Mouse (Mus musculus) liver, embryonic 15.5 days (tissue): ENCODE data around the gene Dlx6. TPM values are rescaled to one million over a fixed set of nuclear protein-coding genes. Genes with fewer than 3 reads are reported as not detected.

Experiments used
- ATAC-seq: fragments of 200-750 bp; cut with Nextera tagmentation; 2 replicates; pipeline ENCODE4 v1.8.0; 2017; ENCODE audit warnings: moderate number of reproducible peaks, mild to moderate bottlenecking, moderate library complexity; ENCODE audit not compliant: insufficient read depth
- H3K27ac ChIP-seq: fragments of 300-500 bp; sonication (generic); replicated peaks from 2 replicates; pipeline ENCODE4 v1.5.1; 2015; ENCODE audit warnings: mild to moderate bottlenecking, inconsistent platforms
- H3K27me3 ChIP-seq: fragments of 300-500 bp; sonication (generic); 2 replicates; pipeline ENCODE4 v1.6.1; 2015; ENCODE audit warnings: mild to moderate bottlenecking, inconsistent platforms
- H3K36me3 ChIP-seq: fragments of 300-500 bp; sonication (generic); replicated peaks from 2 replicates; pipeline ENCODE4 v1.6.1; 2015; ENCODE audit warnings: moderate library complexity, mild to moderate bottlenecking, inconsistent platforms
- H3K4me1 ChIP-seq: fragments of 300-500 bp; sonication (generic); replicated peaks from 2 replicates; pipeline ENCODE4 v1.6.1; 2015; ENCODE audit warnings: inconsistent platforms
- H3K4me2 ChIP-seq: fragments of 300-500 bp; sonication (generic); 2 replicates; pipeline ENCODE4 v1.6.1; 2015; ENCODE audit warnings: moderate library complexity, mild to moderate bottlenecking, inconsistent platforms
- H3K4me3 ChIP-seq: fragments of 300-500 bp; sonication (generic); replicated peaks from 2 replicates; pipeline ENCODE4 v1.5.1; 2015; ENCODE audit warnings: mild to moderate bottlenecking, inconsistent platforms
- H3K9ac ChIP-seq: fragments of 300-500 bp; sonication (generic); 2 replicates; pipeline ENCODE4 v1.6.1; 2015; ENCODE audit warnings: moderate library complexity, mild to moderate bottlenecking, inconsistent platforms
- H3K9me3 ChIP-seq: fragments of 300-500 bp; sonication (generic); replicated peaks from 2 replicates; pipeline ENCODE4 v1.6.1; 2016; ENCODE audit warnings: inconsistent platforms
- WGBS: fragments of 180-500 bp; shearing (Covaris S2); methylation state at CpG from one replicate; pipeline ENCODE4 v1.1.7; 2015; ENCODE audit warnings: mixed read lengths; ENCODE audit not compliant: insufficient replicate concordance; 5-methylcytosine and 5-hydroxymethylcytosine counted together
- polyA plus RNA-seq: library from polyadenylated mRNA; unstranded; fragments of >200 nt; fragmentation: Nextera tagmentation; extraction: Ambion mirVana; gene quantifications from 2 replicates; pipeline ENCODE4 v1.2.1, GENCODE M21; 2015

Dlx6 gene
- polyA plus RNA-seq, 1 experiment from 2014 or later, result not detected

DNA sequence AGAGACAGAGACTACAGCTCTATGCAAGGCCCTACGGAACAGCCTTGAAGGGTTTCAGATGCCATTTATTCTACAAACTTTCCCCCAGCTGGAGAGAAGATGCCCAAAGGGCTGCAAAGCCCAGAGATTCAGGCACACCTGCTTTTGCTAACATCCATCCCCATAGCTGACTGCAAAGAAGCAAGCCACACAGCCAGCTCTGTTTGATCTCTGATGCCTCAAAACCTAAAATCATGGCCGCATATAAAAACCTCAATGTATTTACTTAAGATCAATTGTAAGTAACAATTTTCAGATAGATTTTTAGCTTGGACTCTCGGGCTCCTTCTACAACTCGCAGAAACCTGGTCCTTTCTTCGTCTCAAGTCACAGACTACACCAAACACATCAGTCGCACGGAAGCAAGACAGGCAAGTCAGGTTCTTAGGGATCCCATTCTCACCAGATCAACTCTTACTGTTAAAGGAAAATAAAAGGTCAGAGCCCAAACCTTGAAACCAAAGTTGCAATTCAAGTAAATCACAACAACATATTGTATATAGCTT, 7.8 kb downstream of the Dlx6 start:
- WGBS, result 3% methylated on average over 7 of the region's 7 CpGs
- peaks cover 93% of the 10 kb centered on the region for H3K27me3 ChIP-seq

DNA sequence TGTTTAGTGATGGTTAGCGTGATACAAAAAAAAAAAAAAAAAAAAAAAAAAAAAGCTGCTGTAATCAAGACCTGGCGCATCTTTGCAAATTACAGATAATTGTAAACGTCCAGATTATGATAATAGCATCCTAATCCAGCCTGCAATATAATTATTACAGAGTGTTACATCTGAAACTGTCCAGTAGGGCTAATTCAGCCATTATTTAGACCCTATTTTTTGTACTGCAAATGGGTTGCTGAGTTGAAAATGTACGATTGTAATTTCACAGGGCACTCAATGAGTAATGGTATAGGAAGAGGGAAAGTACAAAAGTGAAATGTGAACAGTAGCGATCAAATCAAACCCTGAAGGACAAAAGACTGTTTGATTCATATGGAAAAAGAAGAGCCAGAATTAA, 8.6 kb downstream of the Dlx6 start:
- H3K27ac ChIP-seq, result no peak overlapping the region
- H3K4me2 ChIP-seq, result no peak overlapping the region
- no peaks in the 10 kb centered on the region for H3K4me1 ChIP-seq
- no peak for ATAC-seq
- no peaks in the 10 kb centered on the region for H3K9me3 ChIP-seq
- no peak overlapping the region for H3K4me3 ChIP-seq
- H3K27me3 ChIP-seq, result peaks cover 93% of the 10 kb centered on the region
- H3K9ac ChIP-seq, result no peak overlapping the region
- 4% methylated on average over 5 of the region's 5 CpGs for WGBS
- H3K36me3 ChIP-seq, result no peaks in the 10 kb centered on the region

More for the DNA sequence above, 7.8 kb downstream of the Dlx6 start:
- no peak overlapping the region for H3K27ac ChIP-seq
- H3K9ac ChIP-seq, result no peak overlapping the region
- H3K36me3 ChIP-seq, result no peaks in the 10 kb centered on the region
- no peaks in the 10 kb centered on the region for H3K9me3 ChIP-seq
- no peaks in the 10 kb centered on the region for H3K4me1 ChIP-seq
- no peak overlapping the region for H3K4me2 ChIP-seq
- no peak for ATAC-seq
- H3K4me3 ChIP-seq, result no peak overlapping the region

DNA sequence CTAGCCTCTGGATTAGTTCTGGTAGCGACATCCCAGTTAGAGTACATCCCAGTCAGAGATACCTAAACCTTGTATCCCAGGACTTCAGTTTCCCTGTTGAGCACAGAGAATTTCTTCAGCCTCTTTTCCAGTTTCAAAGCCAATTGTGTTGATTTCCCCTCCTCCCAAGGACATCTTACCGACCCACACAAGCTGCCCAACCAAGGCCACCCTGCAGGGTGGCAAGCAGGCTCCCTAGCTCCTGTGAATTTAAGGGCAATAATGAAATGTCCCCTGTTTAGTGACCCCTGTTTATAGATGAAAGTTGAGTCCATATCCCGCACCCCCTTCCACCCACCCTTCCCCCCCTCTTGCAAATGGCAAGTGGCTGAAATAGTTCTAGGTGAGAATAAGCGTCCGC, 9.7 kb downstream of the Dlx6 start:
- Histone ChIP-seq H3K9me3 (no peaks in the 10 kb centered on the region), H3K9ac (no peak overlapping the region), H3K36me3 (no peaks in the 10 kb centered on the region), H3K27me3 (peaks cover 98% of the 10 kb centered on the region), H3K4me1 (no peaks in the 10 kb centered on the region), H3K4me3 (no peak overlapping the region), H3K4me2 (no peak overlapping the region), H3K27ac (no peak overlapping the region)
- 2% methylated on average over 5 of the region's 5 CpGs for WGBS
- no peak for ATAC-seq

GRCm38 (mm10) chr6:6873476-6874072, 10.4 kb downstream of the Dlx6 start:
- no peaks in the 10 kb centered on the region for H3K9me3 ChIP-seq
- no peak overlapping the region for H3K4me2 ChIP-seq
- no peak overlapping the region for H3K9ac ChIP-seq
- H3K27ac ChIP-seq, result no peak overlapping the region
- H3K27me3 ChIP-seq, result peaks cover 99% of the 10 kb centered on the region
- no peaks in the 10 kb centered on the region for H3K4me1 ChIP-seq
- WGBS, result 2% methylated on average over 19 of the region's 19 CpGs
- H3K4me3 ChIP-seq, result no peak overlapping the region
- H3K36me3 ChIP-seq, result no peaks in the 10 kb centered on the region
- no peak for ATAC-seq

DNA sequence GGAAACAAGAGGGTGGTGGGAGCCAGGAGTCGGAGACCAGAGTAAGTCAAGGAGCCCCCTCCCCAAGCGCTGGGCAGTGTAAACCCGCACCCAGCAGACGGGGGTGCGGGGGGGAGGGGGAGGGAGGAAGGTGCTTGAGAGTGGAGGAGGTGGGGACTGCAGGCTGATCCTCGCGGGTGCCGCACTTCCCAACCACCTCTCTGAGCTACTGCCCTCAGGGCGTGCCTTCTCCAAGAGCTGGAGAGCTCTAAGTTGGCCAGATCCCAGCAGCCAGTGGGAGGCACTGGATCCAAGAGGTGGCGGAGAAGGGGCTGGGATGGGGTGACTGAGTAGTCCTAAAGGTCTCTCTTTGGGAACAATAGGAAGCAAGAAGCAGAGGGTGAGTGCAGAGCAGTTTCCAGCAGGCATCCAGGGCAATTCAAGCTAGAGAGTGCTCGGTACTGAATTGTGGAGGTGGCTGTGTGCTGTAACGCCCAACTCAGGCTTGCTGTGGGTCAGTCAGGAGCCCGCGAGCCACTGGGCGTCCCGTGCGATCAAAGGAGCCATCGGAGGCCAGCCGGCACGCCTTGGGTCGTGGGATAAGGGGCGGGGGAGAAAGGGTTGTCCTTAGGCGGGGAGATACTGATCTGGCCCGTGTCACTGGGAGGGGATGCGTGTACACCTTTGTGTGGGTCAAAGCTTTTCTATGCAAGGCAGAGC, 11.1 kb downstream of the Dlx6 start:
- H3K4me1 ChIP-seq, result no peaks in the 10 kb centered on the region
- no peak for ATAC-seq
- H3K36me3 ChIP-seq, result no peaks in the 10 kb centered on the region
- no peak overlapping the region for H3K9ac ChIP-seq
- no peak overlapping the region for H3K4me3 ChIP-seq
- under 1% methylated on average over 25 of the region's 25 CpGs for WGBS
- no peak overlapping the region for H3K27ac ChIP-seq
- no peak overlapping the region for H3K4me2 ChIP-seq
- no peaks in the 10 kb centered on the region for H3K9me3 ChIP-seq
- peaks cover 100% of the 10 kb centered on the region for H3K27me3 ChIP-seq

GRCm38 (mm10) chr6:6875136-6875535, 12.0 kb downstream of the Dlx6 start:
- no peak for ATAC-seq

GRCm38 (mm10) chr6:6875676-6876075, 12.5 kb downstream of the Dlx6 start:
- H3K27me3 ChIP-seq, result peaks cover 100% of the 10 kb centered on the region
- H3K4me3 ChIP-seq, result no peak overlapping the region
- WGBS, result 2% methylated on average over 9 of the region's 9 CpGs
- no peak overlapping the region for H3K9ac ChIP-seq
- H3K27ac ChIP-seq, result no peak overlapping the region
- H3K9me3 ChIP-seq, result no peaks in the 10 kb centered on the region
- ATAC-seq, result no peak
- no peaks in the 10 kb centered on the region for H3K4me1 ChIP-seq
- no peak overlapping the region for H3K4me2 ChIP-seq
- H3K36me3 ChIP-seq, result no peaks in the 10 kb centered on the region

More at GRCm38 (mm10) chr6:6875136-6875535, 12.0 kb downstream of the Dlx6 start:
- no peak overlapping the region for H3K4me2 ChIP-seq
- H3K9me3 ChIP-seq, result no peaks in the 10 kb centered on the region
- 1% methylated on average over 11 of the region's 11 CpGs for WGBS
- no peak overlapping the region for H3K9ac ChIP-seq
- no peaks in the 10 kb centered on the region for H3K36me3 ChIP-seq
- H3K4me1 ChIP-seq, result no peaks in the 10 kb centered on the region
- H3K4me3 ChIP-seq, result no peak overlapping the region
- H3K27ac ChIP-seq, result no peak overlapping the region
- peaks cover 100% of the 10 kb centered on the region for H3K27me3 ChIP-seq

DNA sequence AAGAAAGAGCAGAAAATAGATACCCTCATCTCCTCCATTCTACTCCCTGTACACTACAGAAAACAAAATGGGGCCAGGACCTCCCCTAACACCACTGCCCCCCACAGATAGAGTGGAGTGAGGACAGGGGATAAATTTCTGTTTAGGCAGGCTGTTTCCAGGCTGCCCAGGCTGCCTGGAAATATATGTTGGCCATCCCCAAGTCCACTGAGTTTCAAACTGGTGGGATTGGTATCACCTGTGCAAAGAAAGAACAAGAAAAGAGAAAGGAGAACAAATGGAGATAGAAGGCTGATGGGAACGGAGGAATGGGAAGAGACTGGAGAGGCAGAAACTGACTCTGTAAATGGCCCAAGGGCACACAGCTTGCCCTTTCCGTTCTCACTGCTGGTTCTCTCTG, 13.1 kb downstream of the Dlx6 start:
- no peaks in the 10 kb centered on the region for H3K9me3 ChIP-seq
- no peaks in the 10 kb centered on the region for H3K4me1 ChIP-seq
- ATAC-seq, result no peak
- H3K4me3 ChIP-seq, result no peak overlapping the region
- 0% methylated on average over 2 of the region's 2 CpGs for WGBS
- H3K27ac ChIP-seq, result no peak overlapping the region
- H3K36me3 ChIP-seq, result no peaks in the 10 kb centered on the region
- no peak overlapping the region for H3K9ac ChIP-seq
- H3K4me2 ChIP-seq, result no peak overlapping the region
- peaks cover 100% of the 10 kb centered on the region for H3K27me3 ChIP-seq

DNA sequence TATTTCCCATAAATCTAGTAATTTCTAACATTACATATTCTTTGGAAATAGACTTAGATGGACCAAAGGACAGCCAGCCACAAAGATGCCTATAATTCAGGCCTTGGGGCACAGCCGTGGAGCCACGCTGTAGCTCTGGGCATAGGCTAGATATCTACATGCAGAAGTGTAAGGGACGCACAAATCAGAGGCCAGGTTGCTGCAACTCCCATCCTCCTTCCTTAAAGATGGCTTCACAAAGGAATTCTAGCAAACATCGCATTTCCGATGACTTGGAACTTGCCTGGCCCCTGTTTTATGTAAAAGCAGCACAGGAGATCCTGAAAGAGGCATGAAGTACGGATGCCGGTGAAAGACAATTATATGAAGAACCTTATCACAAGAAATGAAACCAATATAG, 13.6 kb downstream of the Dlx6 start:
- WGBS, result 6% methylated on average over 7 of the region's 7 CpGs
- no peaks in the 10 kb centered on the region for H3K36me3 ChIP-seq
- H3K4me3 ChIP-seq, result no peak overlapping the region
- no peak overlapping the region for H3K4me2 ChIP-seq
- H3K9me3 ChIP-seq, result no peaks in the 10 kb centered on the region
- no peak for ATAC-seq
- H3K4me1 ChIP-seq, result no peaks in the 10 kb centered on the region
- H3K27ac ChIP-seq, result no peak overlapping the region
- no peak overlapping the region for H3K9ac ChIP-seq
- H3K27me3 ChIP-seq, result peaks cover 100% of the 10 kb centered on the region

GRCm38 (mm10) chr6:6877346-6877910, 14.3 kb downstream of the Dlx6 start:
- no peaks in the 10 kb centered on the region for H3K4me1 ChIP-seq
- ATAC-seq, result no peak
- no peak overlapping the region for H3K4me3 ChIP-seq
- 5% methylated on average over 5 of the region's 5 CpGs for WGBS
- no peaks in the 10 kb centered on the region for H3K36me3 ChIP-seq
- no peak overlapping the region for H3K27ac ChIP-seq
- no peaks in the 10 kb centered on the region for H3K9me3 ChIP-seq
- no peak overlapping the region for H3K4me2 ChIP-seq
- H3K27me3 ChIP-seq, result peaks cover 100% of the 10 kb centered on the region
- H3K9ac ChIP-seq, result no peak overlapping the region

DNA sequence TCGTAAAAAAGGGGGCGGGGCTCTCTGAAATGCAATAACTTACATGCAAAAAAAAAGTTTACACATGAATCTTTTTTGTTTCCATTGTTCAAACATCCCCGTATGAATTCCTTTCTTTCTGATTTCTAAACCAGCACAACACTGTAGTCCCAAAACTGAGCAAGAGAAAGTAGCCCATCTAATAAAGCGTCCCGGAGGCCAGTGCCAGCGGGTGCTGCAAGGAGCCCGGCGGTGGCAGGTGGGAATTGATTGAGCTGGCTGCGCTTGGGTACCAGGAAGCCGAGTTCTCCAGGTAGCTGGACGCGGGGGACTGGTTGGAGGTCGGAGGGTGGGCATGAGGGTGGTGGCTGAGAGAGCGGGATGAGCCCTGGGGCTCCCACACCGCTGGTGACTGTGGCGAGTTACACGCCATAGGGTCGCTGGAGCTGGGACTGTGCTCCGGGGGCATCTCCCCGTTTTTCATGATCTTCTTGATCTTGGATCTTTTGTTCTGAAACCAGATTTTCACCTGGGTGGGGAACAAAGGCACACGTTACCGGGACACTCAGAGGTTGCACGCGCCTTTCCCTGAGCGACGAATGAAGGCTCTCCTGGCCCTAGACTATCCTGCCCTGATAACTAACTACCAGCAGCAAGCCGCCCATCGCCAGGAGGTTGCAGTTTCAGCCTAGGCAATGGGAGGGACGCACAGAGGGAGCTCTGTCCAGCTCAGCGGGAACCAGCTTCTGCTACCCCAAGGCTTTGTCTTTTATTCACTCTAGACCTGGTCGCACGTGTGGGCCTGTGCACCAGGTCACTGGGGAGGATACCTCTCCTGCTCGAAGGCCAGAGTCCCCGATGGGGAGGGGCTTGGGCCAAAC, 15.1 kb downstream of the Dlx6 start:
- ATAC-seq, result no peak
- Histone ChIP-seq H3K9me3 (no peaks in the 10 kb centered on the region), H3K27me3 (peaks cover 100% of the 10 kb centered on the region), H3K36me3 (no peaks in the 10 kb centered on the region), H3K4me2 (no peak overlapping the region), H3K4me3 (no peak overlapping the region), H3K4me1 (no peaks in the 10 kb centered on the region), H3K27ac (no peak overlapping the region), H3K9ac (no peak overlapping the region)
- WGBS, result 3% methylated on average over 34 of the region's 34 CpGs
